Mouse (Mus musculus) heart, postnatal 0 days (tissue): ENCODE measurements around the gene Ifit3b.
"Not testable (repeated sequence)": the region's sequence is repeated elsewhere in the genome, so short reads cannot be mapped to it uniquely, and the experiment has no call there.

Source experiments
- CTCF ChIP-seq: IDR thresholded peaks from 2 replicates; pipeline ENCODE4 v1.5.1; 2016; ENCODE audit warnings: antibody characterized with exemption, control low read depth, low read depth
- EP300 ChIP-seq: IDR thresholded peaks from 2 replicates; pipeline ENCODE4 v1.6.1; 2016; ENCODE audit warnings: antibody characterized with exemption, low read depth

- not testable (repeated sequence) for TF ChIP-seq EP300, CTCF
Measured at GRCm38 (mm10) chr19:34612243-34613001, 4.7 kb downstream of the Ifit3b start.
